Mouse (Mus musculus) cerebellum, postnatal 36 days (tissue): Measurements from ENCODE around the gene 0610030E20Rik.

Experiments used
- DNase-seq, 2 experiments: peaks; one replicate each; pipeline ENCODE4 v3.0.0; 2021 to 2022; ENCODE audit warnings: mixed read lengths in 2 of 2

0610030E20Rik gene

GRCm38 (mm10) chr6:72347166-72347941 is at the start of gene 0610030E20Rik:
TSS of gene 0610030E20Rik (plus strand) at chr6:72347317.
- peak; percentile 78 to 82 for DNase-seq

- DNase-seq: no peak
These were observed 49.3 kb upstream of the 0610030E20Rik start for GRCm38 (mm10) chr6:72297825-72298224.

- no peak for DNase-seq
These were observed 44.7 kb upstream of the 0610030E20Rik start for GRCm38 (mm10) chr6:72302349-72302925.

- no peak for DNase-seq
These were observed 43.6 kb upstream of the 0610030E20Rik start for GRCm38 (mm10) chr6:72303510-72303909.

GRCm38 (mm10) chr6:72312198-72312597 is 34.9 kb upstream of the 0610030E20Rik start:
- no peak for DNase-seq

GRCm38 (mm10) chr6:72313124-72313867 is 33.8 kb upstream of the 0610030E20Rik start:
- no peak for DNase-seq

GRCm38 (mm10) chr6:72315384-72315783 is 31.7 kb upstream of the 0610030E20Rik start:
- DNase-seq: no peak

- no peak for DNase-seq
These were observed 31.1 kb upstream of the 0610030E20Rik start for GRCm38 (mm10) chr6:72316044-72316443.

- DNase-seq: no peak
These were observed 28.7 kb upstream of the 0610030E20Rik start for GRCm38 (mm10) chr6:72318440-72318839.

GRCm38 (mm10) chr6:72319019-72319418 is 28.1 kb upstream of the 0610030E20Rik start:
- no peak for DNase-seq

GRCm38 (mm10) chr6:72322936-72323335 is 24.2 kb upstream of the 0610030E20Rik start:
- no peak for DNase-seq

- no peak for DNase-seq
These were observed 23.2 kb upstream of the 0610030E20Rik start for GRCm38 (mm10) chr6:72323786-72324508.

- peak in 1 of 2 experiments; percentile 24 for DNase-seq
These were observed 20.8 kb upstream of the 0610030E20Rik start for GRCm38 (mm10) chr6:72326274-72326673.

- no peak for DNase-seq
These were observed 18.1 kb upstream of the 0610030E20Rik start for GRCm38 (mm10) chr6:72329019-72329418.

- no peak for DNase-seq
These were observed 17.0 kb upstream of the 0610030E20Rik start for GRCm38 (mm10) chr6:72330133-72330532.

GRCm38 (mm10) chr6:72333111-72333510 is 14.0 kb upstream of the 0610030E20Rik start:
- DNase-seq: no peak

- DNase-seq: no peak
These were observed 6.6 kb upstream of the 0610030E20Rik start for GRCm38 (mm10) chr6:72340481-72340880.

- no peak for DNase-seq
These were observed 2.6 kb upstream of the 0610030E20Rik start for GRCm38 (mm10) chr6:72344396-72345073.

- peak; percentile 96 to 98 for DNase-seq
These were observed 2.0 kb upstream of the 0610030E20Rik start, which contains the start of gene Usp39 for GRCm38 (mm10) chr6:72345074-72345567. TSS of gene Usp39 (minus strand) at chr6:72345184.

GRCm38 (mm10) chr6:72345633-72346032 is 1.5 kb upstream of the 0610030E20Rik start:
- DNase-seq: no peak

GRCm38 (mm10) chr6:72346261-72346660 is 856 bp upstream of the 0610030E20Rik start:
- DNase-seq: no peak

GRCm38 (mm10) chr6:72348411-72348810 is 1.3 kb downstream of the 0610030E20Rik start:
- no peak for DNase-seq
